ENCODE assay signal across 9 mouse cellular contexts in genomic region chr7:45683396-45684050, GRCm38 (mm10). TPM values are rescaled to one million over a fixed set of nuclear protein-coding genes. Genes with fewer than 3 reads are reported as not detected.
A peak's percentile ranks its signal among the peaks of the same experiment; 100 is the strongest.
DNase-seq lines count a peak whose midpoint lies in the region; ATAC-seq and TF ChIP-seq lines count a peak whose summit lies in the region.
"Had no signal": no experiment of that assay in that cellular context is flagged by ENCODE, and none has a peak within 500 bp of the region (broad histone marks: within the 10 kb centered on the region; RNA-seq: fewer than 3 reads in every experiment).

Ntn5 (plus strand) TSS chr7:45684022.

- no peak within 1 kb of the TSS for H3K4me3 ChIP-seq in kidney, embryonic 14.5 days (ENCODE audit: low read length)
- no peak within 1 kb of the TSS for H3K4me3 ChIP-seq in CH12.LX (replicated peaks in 1 of 3; ENCODE audit: low read depth in 2 of 3, low read length in 2 of 3, poor library complexity in 1 of 3)
- H3K4me3 ChIP-seq in embryonic facial prominence, embryonic 13.5 days, result peak within 1 kb of the TSS; percentile 7; the same call in 1 of the 2 replicates
- H3K4me3 ChIP-seq in limb, embryonic 13.5 days, result no peak within 1 kb of the TSS
- H3K4me3 ChIP-seq: liver, embryonic 15.5 days had no signal

- no peak for TF ChIP-seq EP300 in CH12.LX (IDR thresholded peaks at IDR 0.05; ENCODE audit: low read length)

- no peaks in the 10 kb centered on the region for H3K79me2 ChIP-seq in CH12.LX (replicated peaks; ENCODE audit: control insufficient read depth, extremely low read depth, insufficient read depth, poor library complexity, severe bottlenecking)

- in situ Hi-C loops in CH12.LX (cut with MboI; ENCODE audit: low pct_ligation_motif_present, low pct_unique_long_range_greater_than_20kb, low sequenced_read_pairs), result loop anchor here (5.0 to 10.0 kb wide), 3 partner anchors 46 to 219 kb away; partner anchors contain the start of genes Bax and Mamstr

- dilution Hi-C loops in CH12.LX (cut with MboI; ENCODE audit: extremely low pct_ligation_motif_present, extremely low pct_unique_long_range_greater_than_20kb, low sequenced_read_pairs), result no loop called here

- 64% methylated on average over 7 of the region's 7 CpGs for WGBS in kidney, embryonic 14.5 days
- 69% methylated on average over 7 of the region's 7 CpGs for WGBS in embryonic facial prominence, embryonic 13.5 days
- 73% methylated on average over 7 of the region's 7 CpGs for WGBS in limb, embryonic 13.5 days

- no peaks in the 10 kb centered on the region for H3K9me3 ChIP-seq in kidney, embryonic 14.5 days (ENCODE audit: control insufficient read depth, low read length)
- no peaks in the 10 kb centered on the region for H3K9me3 ChIP-seq in CH12.LX (replicated peaks; ENCODE audit: low read length)
- no peaks in the 10 kb centered on the region for H3K9me3 ChIP-seq in embryonic facial prominence, embryonic 13.5 days
- H3K9me3 ChIP-seq in limb, embryonic 13.5 days, result no peaks in the 10 kb centered on the region
- H3K9me3 ChIP-seq: liver, embryonic 15.5 days had no signal

- H3K27me3 ChIP-seq in kidney, embryonic 14.5 days (ENCODE audit: control insufficient read depth, insufficient read depth, low read length), result no peaks in the 10 kb centered on the region
- no peaks in the 10 kb centered on the region for H3K27me3 ChIP-seq in CH12.LX (replicated peaks)
- H3K27me3 ChIP-seq in embryonic facial prominence, embryonic 13.5 days, result no peaks in the 10 kb centered on the region
- no peaks in the 10 kb centered on the region for H3K27me3 ChIP-seq in limb, embryonic 13.5 days

- H3K4me1 ChIP-seq in kidney, embryonic 14.5 days (ENCODE audit: control insufficient read depth, insufficient read depth, low read length), result peaks cover 18% of the 10 kb centered on the region
- H3K4me1 ChIP-seq in CH12.LX (ENCODE audit: control insufficient read depth in 1 of 2, insufficient read depth in 2 of 2), result peaks cover 34 to 78% of the 10 kb centered on the region in 2 experiments
- peaks cover 48% of the 10 kb centered on the region for H3K4me1 ChIP-seq in embryonic facial prominence, embryonic 13.5 days
- H3K4me1 ChIP-seq in limb, embryonic 13.5 days, result peaks cover 25% of the 10 kb centered on the region

- no peak for TF ChIP-seq CTCF in CH12.LX (conservative IDR thresholded peaks at IDR 0.05 in 1 of 2, IDR thresholded peaks at IDR 0.05 in 1 of 2; ENCODE audit: low read depth in 2 of 2, low read length in 2 of 2)

- no peak for TF ChIP-seq POLR2A in CH12.LX (IDR thresholded peaks at IDR 0.05; ENCODE audit: low read depth, low read length)

- 0 out of 2 replicates have a peak within 1 kb of the TSS, but pooled peaks have one; percentile 50 for H3K9ac ChIP-seq in kidney, embryonic 14.5 days (ENCODE audit: low read depth, low read length)
- no peak within 1 kb of the TSS for H3K9ac ChIP-seq in CH12.LX (ENCODE audit: insufficient read depth, low read depth)
- H3K9ac ChIP-seq in embryonic facial prominence, embryonic 13.5 days, result peak within 1 kb of the TSS; percentile 57; the same call in 1 of the 2 replicates
- peak within 1 kb of the TSS; percentile 43 for H3K9ac ChIP-seq in limb, embryonic 13.5 days
- H3K9ac ChIP-seq: liver, embryonic 15.5 days had no signal

- H3K4me2 ChIP-seq in kidney, embryonic 14.5 days (replicated peaks; ENCODE audit: low read depth, low read length), result no peak within 1 kb of the TSS
- H3K4me2 ChIP-seq in CH12.LX (ENCODE audit: insufficient read depth, low read depth, poor library complexity, severe bottlenecking), result no peak within 1 kb of the TSS
- peak within 1 kb of the TSS; percentile 50 for H3K4me2 ChIP-seq in embryonic facial prominence, embryonic 13.5 days
- peak within 1 kb of the TSS; percentile 55; the same call in 1 of the 2 replicates for H3K4me2 ChIP-seq in limb, embryonic 13.5 days (replicated peaks)

- no peak for TF ChIP-seq RAD21 in CH12.LX (IDR thresholded peaks at IDR 0.05; ENCODE audit: low read depth, low read length)

- no peak for DNase-seq in kidney, postnatal 10 days
- DNase-seq in CH12.LX (ENCODE audit: extremely low read depth), result peak; percentile 24
- DNase-seq in frontal cortex, postnatal 10 days (ENCODE audit: low spot score in 2 of 2), result no peak
- no peak for DNase-seq in cerebellum, adult 9-11 months

- ATAC-seq in kidney, embryonic 14.5 days (ENCODE audit: low FRiP score, low TSS enrichment), result no peak
- ATAC-seq in embryonic facial prominence, embryonic 13.5 days (ENCODE audit: insufficient number of reproducible peaks, insufficient read depth, low FRiP score, low TSS enrichment, low read depth), result no peak
- ATAC-seq in limb, embryonic 13.5 days (ENCODE audit: low FRiP score, low read depth), result no peak
- no peak for ATAC-seq in activated CD4-positive, CD25-positive, alpha-beta regulatory T cell, adult 4 months

- no peak within 1 kb of the TSS for H3K27ac ChIP-seq in kidney, embryonic 14.5 days (ENCODE audit: low read depth, low read length)
- no peak within 1 kb of the TSS for H3K27ac ChIP-seq in CH12.LX (ENCODE audit: insufficient read depth, low read depth)
- H3K27ac ChIP-seq in embryonic facial prominence, embryonic 13.5 days, result peak within 1 kb of the TSS; percentile 87
- H3K27ac ChIP-seq in limb, embryonic 13.5 days, result no peak within 1 kb of the TSS
- H3K27ac ChIP-seq: liver, embryonic 15.5 days had no signal

- H3K36me3 ChIP-seq in kidney, embryonic 14.5 days (ENCODE audit: control insufficient read depth, insufficient read depth, low read length), result no peaks in the 10 kb centered on the region
- H3K36me3 ChIP-seq in CH12.LX (replicated peaks in 1 of 2; ENCODE audit: control insufficient read depth in 1 of 2, insufficient read depth in 1 of 2, low read length in 1 of 2), result no peaks in the 10 kb centered on the region
- no peaks in the 10 kb centered on the region for H3K36me3 ChIP-seq in embryonic facial prominence, embryonic 13.5 days
- no peaks in the 10 kb centered on the region for H3K36me3 ChIP-seq in limb, embryonic 13.5 days
- H3K36me3 ChIP-seq: liver, embryonic 15.5 days had no signal

TF ChIP-seq in CH12.LX, 34 proteins besides CTCF, POLR2A, EP300 and RAD21:
- TF ChIP-seq ETS1 (conservative IDR thresholded peaks at IDR 0.05; ENCODE audit: low read depth, low read length) (0 out of 2 replicates have a peak, but pooled peaks have one; percentile 18), ZMIZ1 (IDR thresholded peaks at IDR 0.05; ENCODE audit: low read depth, low read length) (no peak), SMC3 (IDR thresholded peaks at IDR 0.05; ENCODE audit: low read depth, low read length) (no peak)
TF ChIP-seq in CH12.LX: peak in this region for 1.

RNA-seq across cellular contexts. Expression of gene Ntn5, which starts in this region (rescaled TPM):
- 0.20 and 0.27 TPM in 2 replicates for polyA plus RNA-seq in kidney, embryonic 14.5 days (2014; fragmentation: Nextera tagmentation; extraction: Ambion mirVana)
- 0.08 TPM in 1 of 2 replicates, not detected in the other for total RNA-seq in CH12.LX (2012; rRNA removed)
- total RNA-seq in CH12.LX (2014; rRNA removed), result not detected in 2 replicates
- polyA plus RNA-seq in CH12.LX (2012; ENCODE audit: insufficient read length, low read depth), result 0.57 and 0.63 TPM in 2 replicates
- 5.4 and 5.7 TPM in 2 replicates for polyA plus RNA-seq in embryonic facial prominence, embryonic 13.5 days (2015; fragmentation: Nextera tagmentation; extraction: Ambion mirVana)
- 0.23 and 0.24 TPM in 2 replicates for polyA plus RNA-seq in limb, embryonic 13.5 days (2015; fragmentation: Nextera tagmentation; extraction: Ambion mirVana)
- polyA plus RNA-seq in activated CD4-positive, CD25-positive, alpha-beta regulatory T cell, adult 4 months (2017; shearing (Covaris generic)), result not detected
- polyA plus RNA-seq: liver, embryonic 15.5 days had no signal

Comparison
In these comparisons a context has a peak if more than half of its experiments do, and no peak if none do; other contexts are left out.
1. Peak in DNase-seq in CH12.LX; RNA of the gene not detected or under 1 TPM.
2. H3K4me2 ChIP-seq: peak in embryonic facial prominence, embryonic 13.5 days (single experiment) and limb, embryonic 13.5 days (single experiment); none in kidney, embryonic 14.5 days (single experiment) and CH12.LX (single experiment).